Mouse (Mus musculus): ENCODE results near the gene Sumf1.

The Sumf1 gene

DNA sequence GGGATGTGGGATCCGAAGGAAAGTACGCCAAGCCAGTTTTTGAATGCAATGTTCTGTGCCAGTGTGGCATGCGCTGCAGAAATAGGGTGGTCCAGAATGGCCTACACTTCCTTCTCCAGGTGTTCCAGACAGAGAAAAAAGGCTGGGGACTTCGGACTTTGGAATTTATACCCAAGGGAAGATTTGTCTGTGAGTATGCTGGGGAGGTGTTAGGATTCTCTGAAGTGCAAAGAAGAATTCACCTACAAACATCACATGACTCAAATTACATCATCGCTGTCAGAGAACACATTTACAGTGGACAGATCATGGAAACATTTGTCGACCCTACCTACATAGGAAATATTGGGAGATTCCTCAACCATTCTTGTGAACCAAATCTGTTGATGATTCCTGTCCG lies 109.5 kb downstream of the Sumf1 start:
- no peak for DNase-seq

DNA sequence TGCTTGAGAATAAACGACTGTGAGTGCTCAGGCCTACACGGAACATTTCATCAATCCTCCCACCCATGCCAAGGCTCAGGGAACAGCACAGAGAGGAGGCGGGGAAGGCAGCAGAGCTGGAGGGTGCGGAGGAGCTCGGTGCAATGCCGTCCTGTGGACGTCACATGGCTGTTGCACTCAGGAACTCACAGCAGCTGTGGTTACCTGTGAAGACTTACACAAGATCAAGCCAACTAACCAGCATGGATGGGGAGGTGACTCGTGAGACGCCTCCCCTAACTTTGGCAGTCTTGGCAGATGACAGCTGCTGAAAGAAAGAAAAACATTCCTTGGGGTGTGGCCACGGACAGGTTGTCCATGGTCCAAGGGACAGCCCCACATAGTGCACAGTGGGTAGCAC lies 110.8 kb downstream of the Sumf1 start:
- peak in 1 of 2 experiments; percentile 33 for DNase-seq

DNA sequence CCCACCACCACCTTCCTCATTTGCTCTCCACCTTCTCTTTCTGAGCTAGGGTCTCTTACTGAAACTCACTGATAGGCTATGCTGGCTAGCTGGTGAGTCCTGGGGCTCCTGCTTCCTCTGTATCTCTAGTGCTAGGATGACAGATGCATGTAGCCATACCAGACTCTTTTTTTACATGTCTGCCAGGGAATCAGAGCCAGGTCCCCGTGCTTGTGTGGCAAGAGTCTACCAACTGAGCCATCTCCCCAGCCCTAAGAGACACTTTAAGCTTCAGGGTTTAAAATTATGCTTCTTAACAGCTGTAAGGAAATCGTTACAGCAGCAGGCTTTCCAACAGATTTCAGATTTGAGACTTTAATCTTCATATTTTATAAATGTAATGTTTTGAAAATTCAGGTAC lies 111.5 kb downstream of the Sumf1 start:
- no peak for DNase-seq

DNA sequence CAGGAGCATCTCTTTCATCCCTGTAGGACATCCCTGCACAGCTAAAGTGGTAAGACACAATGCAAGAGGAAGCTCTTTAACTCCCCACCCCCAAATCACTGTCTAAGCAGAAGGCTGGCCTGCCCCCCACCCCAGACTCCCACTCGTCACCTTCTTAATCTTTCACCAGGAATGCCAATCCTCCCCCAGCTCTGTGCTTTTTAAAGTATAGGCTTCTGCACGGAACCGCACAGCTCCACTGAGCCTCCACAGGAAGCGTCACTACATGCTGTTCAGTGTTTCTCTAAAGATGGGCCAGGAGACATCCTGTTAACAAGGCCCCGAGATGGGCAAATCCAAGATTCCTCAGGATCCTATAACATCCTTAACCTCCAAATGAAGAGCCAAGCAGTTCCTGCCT lies 112.3 kb downstream of the Sumf1 start:
- no peak for DNase-seq

DNA sequence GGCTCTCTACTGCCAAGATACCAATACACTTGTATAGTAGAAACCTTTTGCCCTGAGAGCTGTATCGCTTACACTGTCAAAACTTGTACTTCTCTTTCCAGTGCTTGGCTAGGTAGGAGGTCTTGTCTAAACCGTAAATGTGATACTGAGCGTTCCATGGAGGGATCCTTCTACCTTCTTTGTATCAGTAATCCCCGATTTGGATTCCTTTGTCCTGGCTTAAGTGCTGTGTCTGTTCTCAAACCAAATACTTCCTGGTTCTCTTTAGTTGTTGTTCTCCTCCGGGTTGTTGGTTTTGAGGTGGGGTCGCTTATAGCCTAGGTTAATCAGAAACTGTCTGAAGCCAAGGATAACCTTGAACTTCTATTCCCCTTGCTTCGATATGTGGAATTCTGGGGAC lies 114.4 kb downstream of the Sumf1 start:
- no peak for DNase-seq

DNA sequence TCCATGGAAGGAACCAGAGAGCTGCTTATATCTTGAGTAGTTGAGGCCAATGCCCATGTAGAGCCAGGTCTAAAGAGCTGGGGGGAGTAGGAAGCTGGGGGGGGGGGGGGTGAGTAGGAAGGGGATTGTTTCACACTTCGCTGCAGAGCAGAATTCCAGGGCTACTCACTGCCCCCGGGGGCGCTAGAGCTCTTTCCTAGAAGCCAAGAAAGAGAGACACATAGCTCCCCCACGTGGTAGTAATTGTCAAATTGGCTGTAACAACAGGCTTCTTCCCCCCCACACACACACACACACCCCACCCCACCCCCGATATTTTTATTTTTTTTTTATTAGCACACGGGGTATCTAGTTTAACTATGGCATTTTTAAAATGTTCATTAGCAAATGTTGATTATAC lies 119.8 kb downstream of the Sumf1 start:
- peak; percentile 81 to 84 for DNase-seq

DNA sequence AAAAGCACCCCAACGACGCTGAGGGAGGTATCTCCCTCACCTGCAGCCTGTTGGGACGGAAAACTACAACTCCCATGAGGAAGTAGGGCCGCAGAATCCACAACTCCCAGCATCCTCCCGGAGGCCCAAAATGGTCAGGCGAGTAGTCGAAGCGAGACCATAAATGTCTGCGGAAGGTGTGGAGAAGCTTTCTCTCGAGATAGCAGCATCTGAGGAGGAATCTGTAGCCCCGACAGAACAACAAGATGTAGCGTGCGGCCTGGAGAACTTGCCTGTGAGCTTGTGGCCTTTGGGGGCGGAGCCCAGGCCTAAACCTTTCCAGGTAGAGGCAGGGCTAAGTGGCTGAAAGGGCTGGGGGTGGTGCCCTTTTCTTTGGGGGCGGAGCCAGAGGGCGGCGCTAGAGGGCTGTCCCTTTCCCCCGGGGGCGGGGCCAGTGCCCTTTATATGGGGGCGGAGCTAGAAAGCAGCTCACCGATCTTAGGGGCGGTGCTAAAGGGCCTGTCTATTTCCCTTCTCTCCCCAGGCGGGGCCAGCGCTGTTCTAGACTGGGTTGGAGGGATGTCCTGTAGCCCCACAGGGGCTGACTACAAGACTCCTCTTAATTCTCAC lies 120.4 kb downstream of the Sumf1 start, which contains the start of gene Setmar:
Gene Setmar, plus strand, starts transcription at position 128 of the 609 bp plus-strand sequence.
- peak; percentile 95 to 98 for DNase-seq

DNA sequence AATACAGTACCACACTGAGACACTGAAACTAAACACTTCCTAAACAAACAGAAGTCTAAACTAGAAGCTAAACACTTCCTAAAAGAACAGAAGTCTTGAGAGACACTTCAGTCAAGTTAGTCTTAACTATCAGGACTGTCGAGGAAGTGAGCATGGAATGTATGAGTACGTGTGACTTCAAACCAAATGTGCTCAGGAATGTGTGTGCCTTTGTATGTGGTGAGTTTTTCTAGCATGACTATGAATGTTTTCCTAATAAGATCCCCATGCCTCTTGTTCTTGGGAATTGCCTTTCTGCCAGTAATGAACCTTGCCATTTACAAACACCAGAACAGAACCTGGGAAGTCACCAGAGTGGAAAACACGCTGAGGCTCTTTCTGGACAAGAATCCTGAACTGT lies 124.3 kb downstream of the Sumf1 start:
- no peak for DNase-seq

DNA sequence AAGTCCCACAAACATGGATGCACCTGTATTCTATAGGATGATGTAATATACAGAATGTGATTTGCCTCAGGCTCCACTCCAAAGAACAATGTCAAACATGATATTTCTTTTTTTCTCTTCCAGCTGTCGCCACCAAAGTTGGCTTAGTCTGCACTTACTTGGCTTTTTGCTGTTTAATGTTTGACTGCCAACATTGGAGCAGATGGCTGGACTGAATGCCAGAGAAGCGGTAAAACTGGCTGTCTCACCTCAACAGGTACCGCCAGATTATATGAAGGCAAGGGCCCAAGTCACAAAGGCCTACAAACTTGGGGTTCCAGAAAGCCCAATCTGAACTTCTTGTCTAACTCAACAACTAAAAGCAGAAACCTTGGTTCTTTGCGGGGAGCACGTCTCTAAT lies 127.3 kb downstream of the Sumf1 start:
- DNase-seq, result peak in 1 of 2 experiments; percentile 18

DNA sequence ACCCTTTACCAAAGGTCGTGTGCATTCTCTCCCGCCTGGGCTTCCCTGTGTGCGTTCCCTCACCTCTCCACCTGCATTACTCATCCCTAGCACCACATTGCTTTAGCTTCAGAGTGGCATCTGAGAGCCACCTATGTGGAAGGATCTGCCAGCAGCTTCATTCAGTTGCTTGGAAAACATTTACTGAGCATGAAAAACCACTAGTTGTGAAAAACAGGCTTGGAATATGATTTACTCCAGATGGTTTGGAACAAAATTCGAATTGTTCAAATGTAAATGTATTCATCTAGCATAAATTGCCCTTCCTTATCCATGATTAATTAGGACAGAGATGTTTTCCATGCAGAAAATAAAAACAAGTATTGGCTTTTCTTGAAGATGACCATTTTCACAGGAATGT lies 128.0 kb downstream of the Sumf1 start:
- no peak for DNase-seq
